Mouse (Mus musculus): ENCODE data around the gene Eif4g3.
"Not testable (repeated sequence)": the region's sequence is repeated elsewhere in the genome, so short reads cannot be mapped to it uniquely, and the experiment has no call there.

Eif4g3 gene

GRCm38 (mm10) chr4:138022761-138023160 lies 29.9 kb downstream of the Eif4g3 start:
- DNase-seq (ENCODE audit: low spot score in 2 of 2), result no peak

- DNase-seq (ENCODE audit: low spot score in 2 of 2), result no peak
Observed at GRCm38 (mm10) chr4:138023403-138024100, 30.7 kb downstream of the Eif4g3 start.

- DNase-seq (ENCODE audit: low spot score in 2 of 2), result no peak
Observed at GRCm38 (mm10) chr4:138029168-138029567, 36.3 kb downstream of the Eif4g3 start.

- no peak for DNase-seq (ENCODE audit: low spot score in 2 of 2)
Observed at GRCm38 (mm10) chr4:138031828-138032227, 39.0 kb downstream of the Eif4g3 start.

- no peak for DNase-seq (ENCODE audit: low spot score in 2 of 2)
Observed at GRCm38 (mm10) chr4:138033871-138034270, 41.0 kb downstream of the Eif4g3 start.

GRCm38 (mm10) chr4:138035435-138036120 lies 42.8 kb downstream of the Eif4g3 start:
- no peak for DNase-seq (ENCODE audit: low spot score in 2 of 2)

- no peak for DNase-seq (ENCODE audit: low spot score in 2 of 2)
Observed at GRCm38 (mm10) chr4:138037110-138037509, 44.3 kb downstream of the Eif4g3 start.

GRCm38 (mm10) chr4:138037896-138038295 lies 45.1 kb downstream of the Eif4g3 start:
- DNase-seq (ENCODE audit: low spot score in 2 of 2), result no peak

GRCm38 (mm10) chr4:138038365-138039274 lies 45.8 kb downstream of the Eif4g3 start:
- no peak for DNase-seq (ENCODE audit: low spot score in 2 of 2)

- no peak for DNase-seq (ENCODE audit: low spot score in 2 of 2)
Observed at GRCm38 (mm10) chr4:138039275-138039651, 46.4 kb downstream of the Eif4g3 start.

GRCm38 (mm10) chr4:138040589-138040988 lies 47.8 kb downstream of the Eif4g3 start:
- DNase-seq (ENCODE audit: low spot score in 2 of 2), result no peak

- DNase-seq (ENCODE audit: low spot score in 2 of 2), result peak in 1 of 2 experiments; percentile 11
Observed at GRCm38 (mm10) chr4:138041566-138042256, 48.9 kb downstream of the Eif4g3 start.

GRCm38 (mm10) chr4:138042257-138042589 lies 49.4 kb downstream of the Eif4g3 start:
- DNase-seq (ENCODE audit: low spot score in 2 of 2), result no peak

GRCm38 (mm10) chr4:138042625-138043024 lies 49.8 kb downstream of the Eif4g3 start:
- no peak for DNase-seq (ENCODE audit: low spot score in 2 of 2)

- no peak for DNase-seq (ENCODE audit: low spot score in 2 of 2)
Observed at GRCm38 (mm10) chr4:138044841-138045500, 52.1 kb downstream of the Eif4g3 start.

GRCm38 (mm10) chr4:138045809-138046208 lies 53.0 kb downstream of the Eif4g3 start:
- DNase-seq (ENCODE audit: low spot score in 2 of 2), result no peak

- DNase-seq (ENCODE audit: low spot score in 2 of 2), result no peak
Observed at GRCm38 (mm10) chr4:138046371-138046770, 53.5 kb downstream of the Eif4g3 start.

- no peak for DNase-seq (ENCODE audit: low spot score in 2 of 2)
Observed at GRCm38 (mm10) chr4:138049547-138049946, 56.7 kb downstream of the Eif4g3 start.

- no peak for DNase-seq (ENCODE audit: low spot score in 2 of 2)
Observed at GRCm38 (mm10) chr4:138051488-138051887, 58.7 kb downstream of the Eif4g3 start.

- DNase-seq (ENCODE audit: low spot score in 2 of 2), result no peak
Observed at GRCm38 (mm10) chr4:138056658-138057057, 63.8 kb downstream of the Eif4g3 start.

GRCm38 (mm10) chr4:138057196-138057754 lies 64.5 kb downstream of the Eif4g3 start:
- not testable (repeated sequence) for DNase-seq (ENCODE audit: low spot score in 2 of 2)
